Mouse (Mus musculus) midbrain, embryonic 16.5 days (tissue): Measurements from ENCODE around the gene Mrpl41. TPM values are rescaled to one million over a fixed set of nuclear protein-coding genes. Genes with fewer than 3 reads are reported as not detected.
"Not testable (repeated sequence)": the region's sequence is repeated elsewhere in the genome, so short reads cannot be mapped to it uniquely, and the experiment has no call there.

Source experiments
- ATAC-seq: fragments of 200-750 bp; cut with Nextera tagmentation; 2 replicates; pipeline ENCODE4 v1.8.0; 2017; ENCODE audit warnings: moderate TSS enrichment
- H3K27ac ChIP-seq: fragments of 300-500 bp; sonication (generic); 2 replicates; pipeline ENCODE4 v1.5.1; 2014; ENCODE audit warnings: mild to moderate bottlenecking, low read length, mixed read lengths
- H3K27me3 ChIP-seq: fragments of 300-500 bp; sonication (generic); 2 replicates; pipeline ENCODE4 v1.6.1; 2014; ENCODE audit warnings: low read depth, low read length, mixed read lengths; ENCODE audit not compliant: control insufficient read depth, insufficient read depth
- H3K36me3 ChIP-seq: fragments of 300-500 bp; sonication (generic); 2 replicates; pipeline ENCODE4 v1.6.1; 2014; ENCODE audit warnings: mild to moderate bottlenecking, low read length, moderate library complexity, mixed read lengths; ENCODE audit not compliant: control insufficient read depth, insufficient read depth
- H3K4me1 ChIP-seq: fragments of 300-500 bp; sonication (generic); 2 replicates; pipeline ENCODE4 v1.6.1; 2014; ENCODE audit warnings: mild to moderate bottlenecking, low read length, mixed read lengths; ENCODE audit not compliant: control insufficient read depth, insufficient read depth
- H3K4me2 ChIP-seq: fragments of 300-500 bp; sonication (generic); 2 replicates; pipeline ENCODE4 v1.6.1; 2014; ENCODE audit warnings: mild to moderate bottlenecking, low read length, mixed read lengths
- H3K4me3 ChIP-seq: fragments of 300-500 bp; sonication (generic); 2 replicates; pipeline ENCODE4 v1.5.1; 2014; ENCODE audit warnings: low read depth, mild to moderate bottlenecking, low read length, moderate library complexity, mixed read lengths
- H3K9ac ChIP-seq: fragments of 300-500 bp; sonication (generic); 2 replicates; pipeline ENCODE4 v1.6.1; 2014; ENCODE audit warnings: low read depth, low read length, mixed read lengths
- H3K9me3 ChIP-seq: fragments of 300-500 bp; sonication (generic); replicated peaks from 2 replicates; pipeline ENCODE4 v1.6.1; 2014; ENCODE audit warnings: mild to moderate bottlenecking, low read length, mixed read lengths; ENCODE audit not compliant: control insufficient read depth, poor library complexity, severe bottlenecking
- WGBS: fragments of 180-500 bp; shearing (Covaris S2); extraction: QIAGEN DNeasy Blood & Tissue Kit; methylation state at CpG from one replicate; pipeline ENCODE4 v1.1.7; 2014; 5-methylcytosine and 5-hydroxymethylcytosine counted together
- polyA plus RNA-seq: library from polyadenylated mRNA; unstranded; fragments of >200 nt; fragmentation: Nextera tagmentation; extraction: Ambion mirVana; gene quantifications from 2 replicates; pipeline ENCODE4 v1.2.1, GENCODE M21; 2015

The Mrpl41 gene
- polyA plus RNA-seq, 1 experiment from 2014 or later = 147 TPM

DNA sequence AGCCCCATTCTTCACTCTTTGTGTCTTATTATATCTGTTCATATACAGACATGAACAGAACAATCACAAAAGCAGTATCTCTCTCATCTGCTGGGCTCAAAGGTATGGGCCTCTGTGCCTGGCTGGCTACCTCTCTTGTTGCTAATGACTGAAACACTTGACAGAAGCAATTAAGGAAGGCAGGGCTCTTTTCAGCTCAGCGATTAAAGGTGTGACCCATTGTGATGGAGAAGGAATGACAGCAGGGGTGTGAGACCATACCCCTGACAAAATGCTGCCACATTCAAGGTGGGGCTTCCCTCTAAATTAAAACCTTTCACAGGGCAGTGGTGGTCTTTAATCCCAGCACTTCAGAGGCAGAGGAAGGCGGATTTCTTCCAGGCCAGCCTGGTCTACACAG, 12.9 kb upstream of the Mrpl41 start:
- Histone ChIP-seq H3K4me1 (no peaks in the 10 kb centered on the region), H3K4me3 (no peak overlapping the region), H3K36me3 (no peaks in the 10 kb centered on the region), H3K27me3 (no peaks in the 10 kb centered on the region), H3K27ac (no peak overlapping the region), H3K4me2 (no peak overlapping the region), H3K9me3 (no peaks in the 10 kb centered on the region), H3K9ac (no peak overlapping the region)
- ATAC-seq = no peak
- WGBS = 66% methylated on average over 2 of the region's 2 CpGs

DNA sequence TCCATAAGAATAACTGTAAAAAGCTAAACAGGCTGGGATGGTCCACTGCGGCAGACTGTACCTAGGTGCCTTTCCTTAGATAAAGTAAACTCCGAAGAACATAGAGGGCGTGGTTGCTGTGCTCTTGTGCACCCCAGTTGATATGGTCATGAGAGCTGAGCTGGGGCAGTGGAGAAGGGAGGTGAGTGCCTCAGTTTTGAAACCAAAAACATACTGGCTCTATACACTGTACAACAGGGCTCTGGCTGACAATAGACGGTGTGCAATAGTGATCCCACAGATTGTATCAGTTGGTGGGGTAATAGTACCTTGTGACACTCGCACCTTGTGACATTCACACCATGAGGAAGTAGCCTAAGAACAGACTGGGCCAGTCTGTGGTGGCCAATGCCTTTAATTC, 2.1 kb upstream of the Mrpl41 start:
- Histone ChIP-seq H3K27ac (no peak overlapping the region), H3K9me3 (no peaks in the 10 kb centered on the region), H3K36me3 (peaks cover 5% of the 10 kb centered on the region; the same call in 1 of the 2 replicates), H3K9ac (no peak overlapping the region), H3K4me2 (no peak overlapping the region), H3K4me1 (peaks cover 18% of the 10 kb centered on the region), H3K4me3 (no peak overlapping the region), H3K27me3 (no peaks in the 10 kb centered on the region)
- WGBS = 93% methylated on average over 5 of the region's 5 CpGs
- no peak for ATAC-seq

DNA sequence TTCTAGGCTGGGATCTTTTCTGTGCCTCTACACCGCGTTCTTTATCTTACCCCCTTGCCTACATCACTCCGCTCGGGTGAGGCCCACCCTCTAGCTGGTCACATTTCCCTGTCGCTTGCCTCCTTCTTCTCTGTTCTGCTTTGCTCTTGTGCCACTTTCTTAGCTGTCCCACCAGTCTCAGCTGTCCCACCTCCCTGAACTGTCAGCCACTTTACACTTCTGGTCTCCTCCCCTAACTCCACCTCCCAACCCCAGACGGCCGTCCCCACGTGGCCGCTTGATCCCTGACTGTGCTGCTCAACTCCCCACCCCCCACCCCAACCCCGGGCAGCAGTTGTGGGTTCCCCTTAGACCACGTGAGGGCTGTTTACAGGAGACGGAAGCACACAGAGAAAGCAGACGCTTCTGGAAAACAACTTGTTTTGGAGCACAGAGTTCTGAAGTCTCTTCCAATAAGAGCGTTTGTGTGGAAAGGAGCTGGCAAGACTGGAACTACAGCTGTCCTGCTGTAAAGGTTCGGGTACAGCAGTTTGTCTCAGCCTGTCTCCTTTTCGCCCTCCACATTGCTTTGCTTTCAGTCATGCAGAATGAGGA, 903 bp upstream of the Mrpl41 start, which contains the start of gene Pnpla7:
TSS of gene Pnpla7 (plus strand) at position 330 of the 594 bp plus-strand sequence.
- Histone ChIP-seq H3K36me3 (peaks cover 5% of the 10 kb centered on the region; the same call in 1 of the 2 replicates), H3K4me1 (peaks cover 18% of the 10 kb centered on the region), H3K4me3 (peak within 1 kb of the TSS; percentile 82), H3K27me3 (no peaks in the 10 kb centered on the region), H3K27ac (peak within 1 kb of the TSS; percentile 86), H3K9ac (peak within 1 kb of the TSS; percentile 89), H3K4me2 (peak within 1 kb of the TSS; percentile 97), H3K9me3 (no peaks in the 10 kb centered on the region)
- WGBS = under 1% methylated on average over 16 of the region's 16 CpGs
- ATAC-seq = no peak; the same call in 1 of the 2 replicates

DNA sequence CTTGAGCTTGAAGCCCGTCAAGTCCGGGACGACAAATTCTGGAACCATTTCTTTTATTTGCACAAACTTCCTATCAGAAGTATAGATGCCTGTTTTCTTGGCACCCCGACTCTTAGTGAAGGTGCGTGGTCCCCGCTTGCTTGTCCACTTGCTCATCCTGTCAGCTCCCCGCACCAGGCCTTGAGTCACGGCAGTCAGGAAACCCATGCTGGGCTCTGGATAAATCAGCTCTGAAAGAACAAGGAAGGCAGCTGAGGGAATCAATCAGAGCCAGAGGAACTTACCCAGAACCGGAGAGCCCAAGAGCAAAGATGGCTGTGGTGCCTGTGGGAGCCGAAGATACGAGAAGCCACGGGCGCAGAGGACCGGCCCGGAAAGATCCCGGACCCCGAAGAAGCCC, 446 bp downstream of the Mrpl41 start:
- Histone ChIP-seq H3K4me1 (peaks cover 18% of the 10 kb centered on the region), H3K36me3 (peaks cover 16% of the 10 kb centered on the region), H3K4me3 (peak overlapping the region; percentile 82), H3K4me2 (peak overlapping the region; percentile 71), H3K9ac (peak overlapping the region; percentile 89), H3K27ac (peak overlapping the region; percentile 83)
- H3K9me3 ChIP-seq, H3K27me3 ChIP-seq: not testable (repeated sequence)
- 0% methylated on average over 17 of the region's 17 CpGs for WGBS
- ATAC-seq = peak; percentile 1

DNA sequence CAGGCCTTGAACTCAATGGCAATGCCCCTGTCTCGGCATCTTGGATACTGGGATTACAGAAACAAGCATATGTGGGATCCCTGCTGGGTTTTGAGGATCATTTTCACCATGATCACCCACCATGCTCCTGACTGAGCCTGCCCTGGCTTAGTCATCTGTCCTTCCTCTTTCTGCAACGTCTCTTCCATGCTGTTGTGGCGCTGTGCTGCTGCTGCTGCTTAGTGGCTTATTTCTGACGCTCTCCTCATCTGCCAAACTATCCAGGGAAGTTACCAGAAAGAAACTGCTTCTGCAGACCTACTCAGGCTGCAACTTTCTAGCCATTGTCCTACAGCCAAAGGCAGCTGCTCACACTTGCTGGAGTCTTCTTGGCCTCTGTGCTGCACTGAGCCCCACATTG, 4.5 kb downstream of the Mrpl41 start:
- Histone ChIP-seq H3K4me2 (no peak overlapping the region), H3K9ac (no peak overlapping the region), H3K4me3 (no peak overlapping the region), H3K36me3 (peaks cover 32% of the 10 kb centered on the region), H3K27ac (no peak overlapping the region), H3K9me3 (no peaks in the 10 kb centered on the region), H3K4me1 (peaks cover 10% of the 10 kb centered on the region), H3K27me3 (no peaks in the 10 kb centered on the region)
- no peak for ATAC-seq
- WGBS = 80% methylated on average over 4 of the region's 4 CpGs

DNA sequence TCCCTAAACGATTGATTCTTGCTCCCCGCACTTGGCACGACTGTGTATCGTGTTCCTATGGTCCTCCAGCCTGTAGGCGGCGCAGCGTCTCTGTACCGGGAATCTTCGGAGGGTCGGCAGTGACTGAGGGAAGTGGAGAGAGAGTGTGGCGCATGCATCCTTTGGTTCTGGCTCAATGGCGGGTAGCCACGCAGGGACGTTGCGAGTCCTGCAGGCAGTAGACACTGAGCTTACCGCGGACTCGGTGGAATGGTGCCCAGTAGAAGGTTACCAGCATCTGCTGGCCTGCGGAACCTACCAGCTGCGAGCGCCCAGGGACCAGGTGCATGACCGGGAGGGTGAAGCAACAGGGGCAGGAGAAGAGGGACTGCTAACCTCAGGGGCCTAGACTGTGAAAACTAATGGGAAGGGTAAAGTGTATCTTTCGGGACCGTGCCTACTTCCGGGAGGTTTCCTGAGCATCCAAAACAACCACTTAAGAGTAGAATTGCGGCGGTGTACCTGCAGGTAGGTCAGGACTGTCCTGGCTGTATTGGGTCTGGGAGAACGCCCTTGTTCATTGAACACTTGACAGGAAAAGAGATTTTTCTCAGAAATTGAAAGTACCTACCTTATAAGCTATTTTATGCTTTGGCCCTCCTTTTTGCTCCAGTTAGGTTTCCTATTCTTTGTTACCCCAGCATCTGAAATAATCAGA, 12.4 kb downstream of the Mrpl41 start, which contains the start of gene Dph7:
TSS of gene Dph7 (plus strand) at position 97 of the 697 bp plus-strand sequence.
- ATAC-seq = peak; percentile 96
- no peaks in the 10 kb centered on the region for H3K9me3 ChIP-seq
- H3K9ac ChIP-seq = peak within 1 kb of the TSS; percentile 82
- peak within 1 kb of the TSS; percentile 90 for H3K4me2 ChIP-seq
- peak within 1 kb of the TSS; percentile 85 for H3K4me3 ChIP-seq
- peak within 1 kb of the TSS; percentile 48 for H3K27ac ChIP-seq
- no peaks in the 10 kb centered on the region for H3K27me3 ChIP-seq
- peaks cover 7% of the 10 kb centered on the region for H3K4me1 ChIP-seq
- peaks cover 22% of the 10 kb centered on the region for H3K36me3 ChIP-seq
- under 1% methylated on average over 28 of the region's 28 CpGs for WGBS

DNA sequence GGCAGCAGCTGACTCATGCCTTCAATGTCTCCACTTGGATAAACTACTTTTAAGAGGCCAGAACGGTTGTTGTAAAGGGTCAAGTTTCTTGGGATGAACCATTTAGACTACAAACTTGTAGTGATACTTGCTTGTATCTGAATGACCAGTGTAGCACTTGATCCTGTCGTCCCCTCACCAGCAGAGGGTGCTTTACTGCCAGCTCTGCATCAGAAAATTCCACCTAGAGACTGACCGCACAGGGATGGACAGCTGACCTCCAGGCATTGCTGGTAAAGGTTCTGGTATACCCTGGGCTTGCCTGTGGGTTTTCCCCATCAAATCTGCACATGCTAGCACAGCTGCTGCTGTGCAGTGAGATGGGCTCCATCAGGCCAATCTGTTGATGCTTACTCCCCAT, 14.0 kb downstream of the Mrpl41 start:
- no peak overlapping the region for H3K9ac ChIP-seq
- no peaks in the 10 kb centered on the region for H3K27me3 ChIP-seq
- H3K4me1 ChIP-seq = peaks cover 7% of the 10 kb centered on the region
- no peaks in the 10 kb centered on the region for H3K9me3 ChIP-seq
- H3K27ac ChIP-seq = no peak overlapping the region
- ATAC-seq = no peak
- no peak overlapping the region for H3K4me3 ChIP-seq
- WGBS = 26% methylated on average over 3 of the region's 3 CpGs
- no peak overlapping the region for H3K4me2 ChIP-seq
- H3K36me3 ChIP-seq = peaks cover 16% of the 10 kb centered on the region

DNA sequence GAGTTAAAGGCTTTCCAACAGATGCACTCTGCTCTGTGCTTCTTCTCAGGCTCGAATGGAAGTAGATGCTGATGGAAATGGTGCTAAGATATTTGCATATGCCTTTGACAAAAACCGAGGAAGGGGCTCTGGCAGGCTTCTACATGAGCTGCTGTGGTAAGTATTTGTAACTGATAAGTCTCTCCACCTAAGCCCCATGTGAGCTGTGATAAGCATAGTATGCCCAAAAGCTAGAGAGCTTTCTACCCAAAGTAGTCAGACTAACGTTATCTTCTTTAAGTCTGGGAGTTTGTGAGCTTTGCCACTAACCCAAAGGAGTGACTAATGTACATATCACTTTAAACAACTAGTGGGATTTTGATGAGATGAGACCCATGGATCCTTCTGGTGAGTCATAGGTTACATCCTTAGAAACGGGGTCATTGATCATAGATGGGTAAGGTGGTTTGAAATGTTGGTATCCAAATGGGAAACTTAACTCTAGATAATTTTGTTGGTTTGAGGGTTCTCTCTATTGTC, 22.3 kb downstream of the Mrpl41 start:
- 91% methylated on average over 4 of the region's 4 CpGs for WGBS
- Histone ChIP-seq H3K4me1 (peaks cover 16% of the 10 kb centered on the region), H3K4me2 (no peak overlapping the region), H3K27ac (no peak overlapping the region), H3K4me3 (no peak overlapping the region), H3K9ac (no peak overlapping the region), H3K36me3 (peaks cover 18% of the 10 kb centered on the region), H3K27me3 (no peaks in the 10 kb centered on the region), H3K9me3 (no peaks in the 10 kb centered on the region)
- no peak for ATAC-seq

DNA sequence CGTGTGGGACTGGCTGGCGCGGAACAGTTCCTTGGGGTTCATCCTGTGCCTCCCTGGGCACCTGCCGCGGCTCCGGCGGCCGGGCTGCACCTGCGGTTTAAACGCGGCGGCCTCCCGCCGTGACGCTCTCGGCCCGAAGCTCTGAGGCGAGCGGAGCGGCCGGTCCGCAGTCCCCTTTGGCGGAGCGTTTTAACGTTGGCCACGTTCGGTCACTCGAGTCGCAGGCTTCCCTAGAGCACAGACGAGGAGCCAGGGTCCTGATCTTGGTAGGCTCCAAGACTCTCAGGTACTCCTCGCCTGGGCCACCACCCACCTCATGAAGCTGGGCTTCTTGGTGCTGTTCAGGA, 24.7 kb downstream of the Mrpl41 start:
- H3K9ac ChIP-seq = peak overlapping the region; percentile 89
- H3K9me3 ChIP-seq = no peaks in the 10 kb centered on the region
- H3K36me3 ChIP-seq = peaks cover 16% of the 10 kb centered on the region
- peaks cover 16% of the 10 kb centered on the region for H3K4me1 ChIP-seq
- 0 out of 2 replicates have a peak, but pooled peaks have one; percentile 15 for ATAC-seq
- under 1% methylated on average over 30 of the region's 31 CpGs for WGBS
- H3K27ac ChIP-seq = peak overlapping the region; percentile 69
- no peaks in the 10 kb centered on the region for H3K27me3 ChIP-seq
- peak overlapping the region; percentile 96 for H3K4me2 ChIP-seq
- H3K4me3 ChIP-seq = peak overlapping the region; percentile 98
